Mouse (Mus musculus) lung, postnatal 0 days (tissue): ENCODE data around the gene Gm10490.

Source experiments
- CTCF ChIP-seq: IDR thresholded peaks from 2 replicates; pipeline ENCODE4 v1.5.1; 2016; ENCODE audit warnings: antibody characterized with exemption, mild to moderate bottlenecking
- EP300 ChIP-seq: IDR thresholded peaks from 2 replicates; pipeline ENCODE4 v1.6.1; 2016; ENCODE audit warnings: antibody characterized with exemption, mild to moderate bottlenecking, control low read depth

DNA sequence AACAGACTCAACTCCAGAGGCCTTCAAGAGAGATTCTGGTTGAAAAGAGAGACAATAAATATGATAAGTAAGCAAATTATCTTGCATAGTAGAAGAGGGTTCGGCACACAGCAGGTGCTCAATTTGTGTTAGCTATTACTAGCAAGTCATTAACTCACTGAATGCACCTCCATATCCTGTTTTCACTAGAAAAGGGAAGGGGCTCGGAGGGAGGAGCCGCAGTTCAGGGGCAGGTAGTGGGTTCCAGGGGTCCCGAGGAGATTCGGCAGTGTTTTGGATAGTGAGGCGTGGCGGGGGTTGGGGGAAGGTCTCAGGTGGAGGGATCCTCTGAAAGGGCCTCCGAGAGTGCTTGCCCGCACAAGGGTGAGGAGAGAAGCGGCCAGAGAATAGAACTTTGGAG lies 17.8 kb downstream of the Gm10490 start:
- TF ChIP-seq CTCF (no peak), EP300 (no peak)
